Mouse (Mus musculus) MEL (cell line): Measurements from ENCODE around the gene Mrtfa.

Source experiments
- CTCF ChIP-seq, 3 experiments: IDR thresholded peaks in 2 of 3; conservative IDR thresholded peaks in 1 of 3; 2 replicates each; pipeline ENCODE4 v1.5.1; 2011 to 2012; ENCODE audit warnings: low read length in 3 of 3, low read depth in 2 of 3, mild to moderate bottlenecking in 2 of 3, improper control_type of control experiment in 1 of 3, inconsistent platforms in 1 of 3, mixed read lengths in 1 of 3, moderate library complexity in 1 of 3; ENCODE audit not compliant: control insufficient read depth in 1 of 3, insufficient read depth in 1 of 3, poor library complexity in 1 of 3, severe bottlenecking in 1 of 3
- E2F4 ChIP-seq: IDR thresholded peaks from 2 replicates; pipeline ENCODE4 v1.6.1; 2011; ENCODE audit warnings: low read depth, low read length, improper control_type of control experiment, borderline replicate concordance
- EP300 ChIP-seq, 2 experiments: IDR thresholded peaks; 2 replicates each; pipeline ENCODE4 v1.6.1; 2011; ENCODE audit warnings: improper control_type of control experiment in 2 of 2, low read length in 2 of 2, low read depth in 1 of 2, mild to moderate bottlenecking in 1 of 2
- GABPA ChIP-seq: IDR thresholded peaks from 2 replicates; pipeline ENCODE4 v1.6.1; 2012; ENCODE audit warnings: low read depth, mild to moderate bottlenecking, inconsistent platforms, low read length, improper control_type of control experiment, moderate library complexity
- MEF2A ChIP-seq: IDR thresholded peaks from 2 replicates; pipeline ENCODE4 v1.6.1; 2014; ENCODE audit warnings: low read depth, mild to moderate bottlenecking, inconsistent platforms, low read length, improper control_type of control experiment; ENCODE audit not compliant: poor library complexity, insufficient replicate concordance, severe bottlenecking; ENCODE audit errors: extremely low read depth
- MYB ChIP-seq: IDR thresholded peaks from 2 replicates; pipeline ENCODE4 v1.6.1; 2011; ENCODE audit warnings: mild to moderate bottlenecking, low read depth, low read length, improper control_type of control experiment
- POLR2A ChIP-seq, 2 experiments: IDR thresholded peaks; 2 replicates each; pipeline ENCODE4 v1.6.1; 2011 to 2012; ENCODE audit warnings: low read length in 2 of 2, mild to moderate bottlenecking in 2 of 2, control low read depth in 1 of 2, improper control_type of control experiment in 1 of 2, low read depth in 1 of 2, moderate library complexity in 1 of 2; ENCODE audit not compliant: control insufficient read depth in 1 of 2, insufficient read depth in 1 of 2, poor library complexity in 1 of 2
- RAD21 ChIP-seq: IDR thresholded peaks from 2 replicates; pipeline ENCODE4 v1.6.1; 2011; ENCODE audit warnings: mild to moderate bottlenecking, low read depth, low read length, improper control_type of control experiment
- SMC3 ChIP-seq: IDR thresholded peaks from 2 replicates; pipeline ENCODE4 v1.6.1; 2011; ENCODE audit warnings: low read depth, low read length, improper control_type of control experiment
- ZNF384 ChIP-seq: IDR thresholded peaks from 2 replicates; pipeline ENCODE4 v1.6.1; 2012; ENCODE audit warnings: low read depth, mild to moderate bottlenecking, inconsistent platforms, low read length, improper control_type of control experiment

DNA sequence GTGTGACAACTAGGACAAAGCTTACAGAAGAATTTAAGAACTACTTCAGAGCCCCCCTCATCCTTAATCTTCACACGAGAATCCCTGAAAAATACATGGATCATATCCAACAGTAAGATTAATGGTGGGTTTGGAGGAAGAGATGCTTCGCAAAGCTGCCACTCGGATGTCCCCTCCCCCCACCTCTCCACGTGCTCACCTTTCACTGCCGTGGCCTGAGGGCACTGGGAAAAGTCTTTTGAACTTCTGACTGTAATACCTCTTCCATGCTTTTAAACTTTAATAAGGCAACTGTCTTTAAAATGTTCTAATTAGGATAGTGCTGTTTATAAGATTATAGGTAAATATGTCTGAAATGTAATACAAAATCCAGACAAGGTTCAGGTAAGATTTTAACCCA, 216.2 kb downstream of the Mrtfa start:
- no peak for TF ChIP-seq POLR2A (IDR thresholded peaks at IDR 0.05; ENCODE audit: control insufficient read depth in 1 of 2, insufficient read depth in 1 of 2, low read depth in 1 of 2, low read length in 2 of 2, poor library complexity in 1 of 2)
- no peak for TF ChIP-seq SMC3
- no peak for TF ChIP-seq CTCF (IDR thresholded peaks at IDR 0.05 in 2 of 3, conservative IDR thresholded peaks at IDR 0.05 in 1 of 3; ENCODE audit: control insufficient read depth in 1 of 3, insufficient read depth in 1 of 3, low read depth in 2 of 3, low read length in 3 of 3, poor library complexity in 1 of 3, severe bottlenecking in 1 of 3)
- no peak for TF ChIP-seq ZNF384
- TF ChIP-seq GABPA = no peak
- no peak for TF ChIP-seq MEF2A
- no peak for TF ChIP-seq RAD21
- no peak for TF ChIP-seq MYB
- no peak for TF ChIP-seq E2F4
- no peak for TF ChIP-seq EP300 (IDR thresholded peaks at IDR 0.05; ENCODE audit: low read depth in 1 of 2, low read length in 2 of 2)
